Mouse (Mus musculus) MEL (cell line): ENCODE measurements around the gene 4922502D21Rik.

Experiments
- CHD1 ChIP-seq: IDR thresholded peaks from 2 replicates; pipeline ENCODE4 v1.6.1; 2012; ENCODE audit warnings: low read depth, mild to moderate bottlenecking, inconsistent platforms, low read length, improper control_type of control experiment
- CTCF ChIP-seq, 3 experiments: IDR thresholded peaks in 2 of 3; conservative IDR thresholded peaks in 1 of 3; 2 replicates each; pipeline ENCODE4 v1.5.1; 2011 to 2012; ENCODE audit warnings: low read length in 3 of 3, low read depth in 2 of 3, mild to moderate bottlenecking in 2 of 3, improper control_type of control experiment in 1 of 3, inconsistent platforms in 1 of 3, mixed read lengths in 1 of 3, moderate library complexity in 1 of 3; ENCODE audit not compliant: control insufficient read depth in 1 of 3, insufficient read depth in 1 of 3, poor library complexity in 1 of 3, severe bottlenecking in 1 of 3
- POLR2A ChIP-seq, 2 experiments: IDR thresholded peaks; 2 replicates each; pipeline ENCODE4 v1.6.1; 2011 to 2012; ENCODE audit warnings: low read length in 2 of 2, mild to moderate bottlenecking in 2 of 2, control low read depth in 1 of 2, improper control_type of control experiment in 1 of 2, low read depth in 1 of 2, moderate library complexity in 1 of 2; ENCODE audit not compliant: control insufficient read depth in 1 of 2, insufficient read depth in 1 of 2, poor library complexity in 1 of 2
- RAD21 ChIP-seq: IDR thresholded peaks from 2 replicates; pipeline ENCODE4 v1.6.1; 2011; ENCODE audit warnings: mild to moderate bottlenecking, low read depth, low read length, improper control_type of control experiment
- TAL1 ChIP-seq: IDR thresholded peaks from 2 replicates; pipeline ENCODE4 v1.6.1; 2012; ENCODE audit warnings: mild to moderate bottlenecking, inconsistent platforms, low read length, moderate library complexity, mixed read lengths
- UBTF ChIP-seq: IDR thresholded peaks from 2 replicates; pipeline ENCODE4 v1.6.1; 2012; ENCODE audit warnings: low read depth, mild to moderate bottlenecking, inconsistent platforms, low read length, improper control_type of control experiment, moderate library complexity, borderline replicate concordance; ENCODE audit not compliant: insufficient read depth
- ZC3H11A ChIP-seq: IDR thresholded peaks from 2 replicates; pipeline ENCODE4 v1.6.1; 2012; ENCODE audit warnings: low read depth, mild to moderate bottlenecking, inconsistent platforms, low read length, improper control_type of control experiment
- ZKSCAN1 ChIP-seq: IDR thresholded peaks from 2 replicates; pipeline ENCODE4 v1.6.1; 2012; ENCODE audit warnings: low read depth, mild to moderate bottlenecking, inconsistent platforms, low read length, improper control_type of control experiment, moderate library complexity
- ZNF384 ChIP-seq: IDR thresholded peaks from 2 replicates; pipeline ENCODE4 v1.6.1; 2012; ENCODE audit warnings: low read depth, mild to moderate bottlenecking, inconsistent platforms, low read length, improper control_type of control experiment

DNA sequence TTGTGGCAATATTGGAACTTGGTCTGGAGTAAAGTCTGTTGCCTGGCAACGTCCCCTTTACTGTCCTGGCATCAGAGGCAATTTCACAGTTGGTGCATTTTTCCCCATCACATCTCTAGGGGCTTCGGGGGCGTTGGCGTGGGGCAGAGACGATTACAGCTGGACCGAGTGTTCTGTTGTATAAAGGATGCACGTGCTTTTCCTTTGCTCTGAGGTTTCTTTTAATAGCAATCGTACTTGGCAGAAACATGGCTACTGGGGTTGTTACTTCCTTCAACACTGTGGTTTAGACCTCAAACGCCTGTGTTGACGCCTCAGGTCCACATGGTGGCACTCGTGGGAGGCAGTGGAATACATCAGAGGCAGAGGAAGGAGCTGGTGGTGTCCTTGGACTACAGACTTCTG lies 2.1 kb upstream of the 4922502D21Rik start:
- TF ChIP-seq CTCF (IDR thresholded peaks at IDR 0.05 in 2 of 3, conservative IDR thresholded peaks at IDR 0.05 in 1 of 3; ENCODE audit: control insufficient read depth in 1 of 3, insufficient read depth in 1 of 3, low read depth in 2 of 3, low read length in 3 of 3, poor library complexity in 1 of 3, severe bottlenecking in 1 of 3) (peak; percentile 55 to 85 (median 76)), RAD21 (peak; percentile 70), UBTF (no peak), ZNF384 (no peak), TAL1 (no peak), ZC3H11A (peak; percentile 67), CHD1 (no peak), POLR2A (IDR thresholded peaks at IDR 0.05; ENCODE audit: control insufficient read depth in 1 of 2, insufficient read depth in 1 of 2, low read depth in 1 of 2, low read length in 2 of 2, poor library complexity in 1 of 2) (no peak), ZKSCAN1 (no peak)
